Mouse (Mus musculus): Measurements from ENCODE around the gene AL732309.1. TPM values are rescaled to one million over a fixed set of nuclear protein-coding genes. Genes with fewer than 3 reads are reported as not detected.
"Not testable (repeated sequence)": the region's sequence is repeated elsewhere in the genome, so short reads cannot be mapped to it uniquely, and the experiment has no call there.

Gene AL732309.1
- polyA plus RNA-seq, 1 experiment from 2014 or later, result 1.4 TPM

DNA sequence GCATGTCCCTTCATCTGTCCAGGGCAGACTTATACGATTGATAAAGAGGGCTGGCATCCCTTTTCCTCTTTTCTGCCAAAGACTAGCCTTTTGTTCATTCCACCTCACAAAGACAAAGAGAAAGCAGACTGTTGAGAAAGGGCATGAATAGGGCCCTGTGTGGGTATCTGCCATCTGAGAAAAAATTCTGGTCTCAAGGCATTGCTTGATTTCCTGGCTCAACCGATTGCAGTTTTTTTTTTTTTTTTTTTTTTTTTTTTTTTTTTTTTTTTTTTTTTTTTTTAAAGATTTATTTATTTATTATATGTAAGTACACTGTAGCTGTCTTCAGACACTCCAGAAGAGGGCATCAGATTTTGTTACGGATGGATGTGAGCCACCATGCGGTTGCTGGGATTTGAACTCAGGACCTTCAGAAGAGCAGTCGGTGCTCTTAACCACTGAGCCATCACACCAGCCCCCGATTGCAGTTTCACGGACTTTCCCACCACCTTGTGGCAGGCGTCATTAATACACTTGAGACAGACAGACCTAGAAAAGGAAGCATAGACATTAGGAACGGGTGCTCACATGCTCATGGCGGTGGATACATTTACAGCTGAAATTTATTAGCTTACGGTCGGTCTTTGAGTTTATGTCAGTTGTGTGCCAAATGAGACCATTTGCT, 9.9 kb upstream of the AL732309.1 start:
- DNase-seq (peak; percentile 68), ATAC-seq (0 out of 2 replicates have a peak, but pooled peaks have one; percentile 16)
- H3K36me3 ChIP-seq (replicated peaks; ENCODE audit: insufficient read depth, low read length); H3K9me3 ChIP-seq (ENCODE audit: low read length); H3K27me3 ChIP-seq (ENCODE audit: insufficient read depth, low read length): not testable (repeated sequence)
- 41% methylated on average over 10 of the region's 12 CpGs for WGBS (ENCODE audit: insufficient replicate concordance)
- Histone ChIP-seq H3K4me3 (ENCODE audit: low read depth, low read length) (peak overlapping the region; percentile 88), H3K4me2 (ENCODE audit: low read depth, low read length) (peak overlapping the region; percentile 88), H3K9ac (replicated peaks) (peak overlapping the region; percentile 88; the same call in 1 of the 2 replicates), H3K27ac (ENCODE audit: low read depth) (0 out of 2 replicates have a peak overlapping the region, but pooled peaks have one; percentile 89), H3K4me1 (ENCODE audit: insufficient read depth) (peaks cover 14% of the 10 kb centered on the region)
- TF ChIP-seq CTCF (IDR thresholded peaks at IDR 0.05; ENCODE audit: low read depth), result peak; percentile 60

DNA sequence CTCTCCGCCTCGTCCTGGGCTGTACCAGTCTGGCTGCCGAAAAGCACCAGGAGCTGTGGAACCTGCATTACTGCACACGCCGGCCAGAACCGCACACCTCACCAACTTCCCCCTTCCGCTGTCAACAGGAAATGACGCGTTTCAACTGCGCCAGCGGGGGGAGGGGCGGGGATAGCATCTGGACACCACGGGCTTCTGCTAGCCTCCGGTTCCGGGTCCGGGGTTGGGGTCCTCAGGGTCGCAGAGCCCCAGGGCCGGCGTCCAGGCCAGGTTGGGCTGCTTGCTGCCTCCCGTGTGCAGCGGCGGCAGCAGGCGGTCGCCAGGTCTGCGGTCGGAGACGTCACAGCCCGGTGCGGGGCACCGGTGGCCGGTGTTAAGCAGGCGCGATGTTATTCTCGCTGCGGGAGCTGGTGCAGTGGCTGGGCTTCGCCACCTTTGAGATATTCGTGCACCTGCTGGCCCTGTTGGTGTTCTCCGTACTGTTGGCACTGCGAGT, 8.7 kb upstream of the AL732309.1 start, which contains the start of gene Tmem203:
Tmem203 (plus strand) TSS at position 156 of the 496 bp plus-strand sequence.
- peak within 1 kb of the TSS; percentile 88 for H3K9ac ChIP-seq (replicated peaks)
- H3K27ac ChIP-seq (ENCODE audit: low read depth), result peak within 1 kb of the TSS; percentile 89
- H3K4me3 ChIP-seq (ENCODE audit: low read depth, low read length), result peak within 1 kb of the TSS; percentile 88
- H3K27me3 ChIP-seq (ENCODE audit: insufficient read depth, low read length), result no peaks in the 10 kb centered on the region
- peaks cover 14% of the 10 kb centered on the region for H3K4me1 ChIP-seq (ENCODE audit: insufficient read depth)
- peak; percentile 93 for ATAC-seq
- peak within 1 kb of the TSS; percentile 88 for H3K4me2 ChIP-seq (ENCODE audit: low read depth, low read length)
- no peaks in the 10 kb centered on the region for H3K9me3 ChIP-seq (ENCODE audit: low read length)
- TF ChIP-seq EP300 (IDR thresholded peaks at IDR 0.05; ENCODE audit: low read depth) (0 out of 2 replicates have a peak, but pooled peaks have one; percentile 37), CTCF (IDR thresholded peaks at IDR 0.05; ENCODE audit: low read depth) (no peak)
- peaks cover 13% of the 10 kb centered on the region for H3K36me3 ChIP-seq (replicated peaks; ENCODE audit: insufficient read depth, low read length)
- DNase-seq, result peak; percentile 96
- 3% methylated on average over 39 of the region's 39 CpGs for WGBS (ENCODE audit: insufficient replicate concordance)

DNA sequence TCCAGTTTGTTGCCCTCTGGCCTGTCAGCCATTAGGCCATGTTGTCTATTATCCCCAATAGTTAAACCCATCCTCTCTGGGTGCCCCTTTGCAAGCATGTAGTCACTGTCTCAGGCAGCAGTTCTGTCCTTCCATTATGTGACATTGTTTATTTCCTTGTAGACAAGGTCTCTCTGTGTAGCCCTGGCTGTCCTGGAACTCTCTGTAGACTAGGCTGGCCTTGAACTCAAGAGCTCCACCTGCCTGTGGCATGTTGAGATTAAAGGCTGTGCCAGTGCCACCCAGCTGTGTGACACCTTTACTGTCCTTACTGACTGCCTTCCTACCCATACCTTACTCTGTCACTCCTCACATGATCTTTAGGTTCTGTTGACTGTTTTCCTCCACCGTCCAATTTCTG, 5.7 kb upstream of the AL732309.1 start:
- no peak for DNase-seq
- H3K27me3 ChIP-seq (ENCODE audit: insufficient read depth, low read length), result no peaks in the 10 kb centered on the region
- WGBS (ENCODE audit: insufficient replicate concordance), result 70% methylated on average over 1 of the region's 1 CpGs

DNA sequence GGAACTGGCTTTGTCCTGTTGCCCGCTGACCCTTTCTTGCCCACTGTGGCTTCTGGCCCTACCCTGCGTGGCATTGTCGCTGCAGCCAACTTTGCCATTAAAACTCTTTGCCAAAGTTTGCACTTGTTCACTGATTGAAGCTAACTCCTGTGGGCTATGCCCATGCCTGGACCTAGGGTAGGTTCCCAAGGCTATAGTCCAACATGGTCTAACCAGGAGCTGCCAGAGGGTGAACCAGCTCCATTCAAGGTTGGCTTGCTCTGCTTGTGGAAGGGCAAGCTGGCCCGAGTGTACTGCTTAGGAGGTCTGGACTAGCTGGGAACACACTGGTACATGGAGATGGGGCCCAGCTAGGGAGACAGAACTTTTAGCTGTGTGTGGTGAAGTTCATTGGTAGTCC, 2.5 kb downstream of the AL732309.1 start:
- Histone ChIP-seq H3K9me3 (ENCODE audit: low read length) (no peaks in the 10 kb centered on the region), H3K36me3 (replicated peaks; ENCODE audit: insufficient read depth, low read length) (peaks cover 19% of the 10 kb centered on the region), H3K4me3 (ENCODE audit: low read depth, low read length) (no peak overlapping the region), H3K4me2 (ENCODE audit: low read depth, low read length) (no peak overlapping the region), H3K27me3 (ENCODE audit: insufficient read depth, low read length) (peaks cover 26% of the 10 kb centered on the region), H3K27ac (ENCODE audit: low read depth) (no peak overlapping the region), H3K9ac (replicated peaks) (no peak overlapping the region), H3K4me1 (ENCODE audit: insufficient read depth) (peaks cover 23% of the 10 kb centered on the region)
- TF ChIP-seq CTCF (IDR thresholded peaks at IDR 0.05; ENCODE audit: low read depth) (no peak), EP300 (IDR thresholded peaks at IDR 0.05; ENCODE audit: low read depth) (no peak)
- no peak for DNase-seq
- 88% methylated on average over 4 of the region's 4 CpGs for WGBS (ENCODE audit: insufficient replicate concordance)
- ATAC-seq, result no peak

More for the DNA sequence above, 5.7 kb upstream of the AL732309.1 start:
- H3K27ac ChIP-seq (ENCODE audit: low read depth), result no peak overlapping the region
- no peak overlapping the region for H3K9ac ChIP-seq (replicated peaks)
- peaks cover 33% of the 10 kb centered on the region for H3K36me3 ChIP-seq (replicated peaks; ENCODE audit: insufficient read depth, low read length)
- ATAC-seq, result no peak
- no peak overlapping the region for H3K4me3 ChIP-seq (ENCODE audit: low read depth, low read length)
- H3K4me2 ChIP-seq (ENCODE audit: low read depth, low read length), result no peak overlapping the region
- H3K9me3 ChIP-seq (ENCODE audit: low read length), result no peaks in the 10 kb centered on the region
- TF ChIP-seq EP300 (IDR thresholded peaks at IDR 0.05; ENCODE audit: low read depth), result no peak
- TF ChIP-seq CTCF (IDR thresholded peaks at IDR 0.05; ENCODE audit: low read depth), result peak; percentile 61
- peaks cover 14% of the 10 kb centered on the region for H3K4me1 ChIP-seq (ENCODE audit: insufficient read depth)

DNA sequence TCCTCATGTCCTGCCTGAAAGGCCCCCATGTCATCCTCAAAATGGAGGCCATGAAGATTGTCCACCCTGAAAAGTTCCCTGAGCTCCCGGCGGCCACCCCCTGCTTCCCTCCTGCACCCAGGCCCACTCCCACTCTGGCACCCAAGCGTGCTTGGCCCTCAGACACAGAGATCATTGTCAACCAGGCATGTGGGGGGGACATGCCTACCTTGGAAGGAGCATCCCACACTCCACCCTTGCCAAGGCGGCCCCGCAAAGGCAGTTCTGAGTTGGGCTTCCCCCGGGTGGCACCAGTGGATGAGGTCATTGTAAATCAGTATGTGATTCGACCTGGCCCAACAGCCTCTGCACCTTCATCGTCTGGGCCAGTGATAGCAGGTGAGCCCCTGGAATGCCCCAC, 3.3 kb downstream of the AL732309.1 start:
- no peaks in the 10 kb centered on the region for H3K9me3 ChIP-seq (ENCODE audit: low read length)
- H3K4me3 ChIP-seq (ENCODE audit: low read depth, low read length), result no peak overlapping the region
- no peak for DNase-seq
- peaks cover 26% of the 10 kb centered on the region for H3K27me3 ChIP-seq (ENCODE audit: insufficient read depth, low read length)
- no peak overlapping the region for H3K4me2 ChIP-seq (ENCODE audit: low read depth, low read length)
- H3K36me3 ChIP-seq (replicated peaks; ENCODE audit: insufficient read depth, low read length), result peaks cover 12% of the 10 kb centered on the region; the same call in 1 of the 2 replicates
- ATAC-seq, result no peak
- H3K27ac ChIP-seq (ENCODE audit: low read depth), result no peak overlapping the region
- TF ChIP-seq EP300 (IDR thresholded peaks at IDR 0.05; ENCODE audit: low read depth), result no peak
- TF ChIP-seq CTCF (IDR thresholded peaks at IDR 0.05; ENCODE audit: low read depth), result no peak
- H3K4me1 ChIP-seq (ENCODE audit: insufficient read depth), result peaks cover 23% of the 10 kb centered on the region
- no peak overlapping the region for H3K9ac ChIP-seq (replicated peaks)
- WGBS (ENCODE audit: insufficient replicate concordance), result 76% methylated on average over 8 of the region's 8 CpGs

DNA sequence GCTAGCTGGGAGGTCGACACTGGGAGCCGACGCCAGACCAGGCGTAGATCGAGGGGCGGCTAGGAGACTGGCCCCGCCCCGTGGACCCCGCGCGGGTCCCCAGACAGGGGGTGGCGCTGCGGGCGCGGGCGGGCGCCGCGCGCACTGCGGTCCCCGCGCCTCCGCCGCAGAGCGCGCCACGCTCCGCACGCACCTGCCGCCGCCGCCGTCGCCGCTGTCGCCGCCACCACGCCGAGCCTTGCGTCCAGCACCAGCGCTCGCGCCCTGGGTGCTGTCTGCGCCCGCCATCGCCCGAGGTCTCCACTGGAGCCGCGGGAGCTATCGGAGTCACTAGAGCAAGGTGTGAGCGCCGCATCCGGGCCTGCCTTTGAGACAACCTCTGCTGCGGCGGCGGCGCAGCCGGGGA, 4.6 kb downstream of the AL732309.1 start, which contains the start of the genes Rnf208 and Cysrt1:
Rnf208 (plus strand) TSS at position 155 of the 406 bp plus-strand sequence.
Cysrt1 (minus strand) TSS at position 352 of the 406 bp plus-strand sequence.
- Histone ChIP-seq H3K4me1 (ENCODE audit: insufficient read depth) (peaks cover 23% of the 10 kb centered on the region), H3K4me2 (ENCODE audit: low read depth, low read length) (peak within 1 kb of the TSS; percentile 78), H3K9me3 (ENCODE audit: low read length) (no peaks in the 10 kb centered on the region), H3K27ac (ENCODE audit: low read depth) (no peak within 1 kb of the TSS), H3K36me3 (replicated peaks; ENCODE audit: insufficient read depth, low read length) (0 out of 2 replicates have a peak, but pooled peaks cover under 1% of the 10 kb centered on the region), H3K4me3 (ENCODE audit: low read depth, low read length) (peak within 1 kb of the TSS; percentile 47), H3K27me3 (ENCODE audit: insufficient read depth, low read length) (peaks cover 26% of the 10 kb centered on the region), H3K9ac (replicated peaks) (no peak within 1 kb of the TSS; the same call in 1 of the 2 replicates)
- no peak for TF ChIP-seq CTCF (IDR thresholded peaks at IDR 0.05; ENCODE audit: low read depth)
- TF ChIP-seq EP300 (IDR thresholded peaks at IDR 0.05; ENCODE audit: low read depth), result no peak
- DNase-seq (no peak), ATAC-seq (no peak)
- 2% methylated on average over 26 of the region's 59 CpGs for whole genome bisulfite sequencing (ENCODE audit: insufficient replicate concordance)
